Mouse (Mus musculus) neural tube, embryonic 10.5 days (tissue): Measurements from ENCODE around the gene Ankrd40.
A peak's percentile ranks its signal among the peaks of the same experiment; 100 is the strongest.

ENCODE experiments used
- DNase-seq: peaks from one replicate; pipeline ENCODE4 v3.0.0-alpha.2; 2017; ENCODE audit warnings: low spot score; ENCODE audit errors: extremely low spot score

Gene Ankrd40

GRCm38 (mm10) chr11:94323271-94323925, 4.4 kb upstream of the Ankrd40 start:
- no peak for DNase-seq

- no peak for DNase-seq
Measured at GRCm38 (mm10) chr11:94324618-94325017, 3.2 kb upstream of the Ankrd40 start.

DNA sequence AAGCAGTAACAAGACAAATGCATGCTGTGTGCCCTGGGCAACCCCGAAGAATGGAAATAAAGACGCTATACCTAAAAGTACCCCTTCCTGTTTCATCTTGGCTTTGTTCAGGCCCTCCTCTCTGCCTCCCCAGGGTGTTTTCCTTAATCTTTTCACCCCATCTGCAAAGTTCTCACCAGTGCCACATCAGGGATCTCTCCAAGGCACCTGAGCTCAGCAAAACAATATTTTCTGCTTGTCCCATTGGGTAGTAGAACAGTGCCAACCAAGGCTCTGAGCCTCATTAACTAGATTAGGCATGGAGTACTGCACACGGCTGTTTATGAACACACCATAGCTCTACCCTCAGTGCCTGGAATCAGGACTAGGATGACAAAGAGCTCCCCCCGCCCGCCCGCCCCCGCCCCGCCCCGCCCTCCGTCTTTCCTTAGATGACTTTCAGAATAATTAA, 815 bp upstream of the Ankrd40 start:
- DNase-seq = peak; percentile 52

GRCm38 (mm10) chr11:94328644-94329025, 834 bp downstream of the Ankrd40 start:
- DNase-seq = no peak

DNA sequence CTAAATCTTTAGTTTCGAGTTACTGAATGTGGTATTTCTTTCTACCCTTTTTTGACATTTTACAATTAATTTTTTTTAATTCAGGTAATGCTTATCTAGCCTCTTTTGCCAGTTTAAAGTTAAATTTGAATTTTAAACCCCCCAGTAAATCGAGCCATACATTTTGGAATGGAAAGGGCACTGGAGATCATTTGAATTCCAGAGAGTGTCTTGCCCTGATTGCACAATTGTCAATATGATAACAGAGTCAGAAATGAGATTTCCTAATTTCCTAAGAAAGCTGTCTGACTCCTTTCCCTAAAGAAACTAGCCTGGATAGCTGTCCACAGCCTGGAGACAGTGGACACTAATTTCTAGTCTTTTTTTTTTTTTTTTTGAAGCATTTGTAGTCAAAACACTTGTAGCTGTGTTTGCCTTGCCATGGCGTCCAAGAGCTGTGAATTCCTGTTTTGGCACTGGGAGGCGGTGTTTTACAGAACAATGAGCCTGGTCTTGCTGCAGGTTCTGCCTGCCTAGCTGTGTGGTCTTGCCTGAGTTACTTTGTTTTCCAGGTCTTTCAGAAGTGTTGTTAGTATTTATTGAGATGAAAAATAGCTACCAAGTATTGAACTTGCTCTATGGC, 1.6 kb downstream of the Ankrd40 start:
- DNase-seq = no peak

GRCm38 (mm10) chr11:94330211-94330610, 2.4 kb downstream of the Ankrd40 start:
- DNase-seq = no peak

- DNase-seq = no peak
Measured at GRCm38 (mm10) chr11:94332726-94333125, 4.9 kb downstream of the Ankrd40 start.

GRCm38 (mm10) chr11:94334386-94334968, 6.7 kb downstream of the Ankrd40 start:
- DNase-seq = no peak

- DNase-seq = no peak
Measured at GRCm38 (mm10) chr11:94336551-94336950, 8.8 kb downstream of the Ankrd40 start.

DNA sequence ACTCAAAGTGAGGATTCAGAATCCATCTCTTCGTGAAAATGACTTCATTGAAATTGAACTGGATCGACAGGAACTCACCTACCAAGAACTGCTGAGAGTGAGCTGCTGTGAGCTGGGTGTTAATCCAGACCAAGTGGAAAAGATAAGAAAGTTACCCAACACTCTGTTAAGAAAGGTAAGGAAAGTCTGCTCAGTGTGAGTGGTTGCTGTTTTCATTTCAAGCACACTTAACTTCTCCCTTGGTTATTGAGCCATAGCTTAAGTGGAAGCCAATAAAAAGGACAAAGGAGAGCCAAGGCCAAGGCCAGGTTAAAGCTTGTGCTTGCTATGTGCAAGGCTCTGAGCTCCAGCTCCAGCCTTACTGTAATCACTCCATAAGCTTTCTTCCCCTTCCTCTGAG, 10.5 kb downstream of the Ankrd40 start:
- DNase-seq = no peak

- peak; percentile 49 for DNase-seq
Measured at GRCm38 (mm10) chr11:94339732-94340585, 12.2 kb downstream of the Ankrd40 start.

DNA sequence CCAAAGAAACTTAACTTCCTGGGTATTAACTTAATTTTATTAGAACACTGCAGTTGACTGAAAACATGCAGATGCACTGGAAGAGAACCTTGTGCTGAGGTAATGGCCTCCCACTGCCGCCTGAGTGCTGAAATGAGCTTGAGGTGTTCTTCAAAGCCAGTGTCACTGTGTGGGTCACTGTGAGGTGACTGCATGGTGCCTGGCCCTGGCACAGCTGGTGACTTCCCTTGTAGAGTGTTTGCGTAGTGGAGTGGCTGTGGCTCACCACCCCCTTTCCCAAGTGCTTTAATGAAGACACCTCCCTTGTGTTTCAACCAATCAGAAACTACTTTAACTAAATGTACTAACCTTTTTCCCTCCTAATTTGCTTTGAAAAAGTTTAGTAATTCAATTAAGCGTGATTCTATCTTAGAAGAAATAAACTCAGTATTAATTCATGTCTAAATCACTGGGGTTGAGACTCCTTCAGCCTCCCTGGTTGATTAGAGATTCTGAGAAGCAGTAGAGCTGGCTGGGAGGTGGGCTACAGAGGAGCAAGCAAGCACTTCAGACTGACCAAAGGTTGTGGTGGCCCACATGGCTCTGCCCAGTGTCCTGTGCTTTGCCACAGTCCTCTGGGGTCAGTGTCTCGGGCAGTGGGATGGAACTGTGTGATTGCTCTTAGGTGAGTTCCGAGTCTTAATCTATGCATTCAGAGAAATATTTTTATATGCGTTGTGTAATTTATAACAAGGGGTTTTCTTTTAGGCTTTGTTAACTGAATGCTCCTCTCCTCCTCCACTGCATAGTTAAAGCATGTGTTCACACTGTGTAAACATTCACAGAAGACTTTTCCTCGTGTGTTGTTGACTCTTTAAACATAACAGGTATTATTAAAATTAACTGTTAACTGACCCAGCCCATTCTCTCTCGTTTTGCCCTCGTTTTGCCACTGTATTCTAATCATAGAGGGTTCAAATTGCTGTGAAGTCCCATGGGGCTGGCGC, 13.4 kb downstream of the Ankrd40 start:
- DNase-seq = no peak

- DNase-seq = no peak
Measured at GRCm38 (mm10) chr11:94342114-94342905, 14.5 kb downstream of the Ankrd40 start.

DNA sequence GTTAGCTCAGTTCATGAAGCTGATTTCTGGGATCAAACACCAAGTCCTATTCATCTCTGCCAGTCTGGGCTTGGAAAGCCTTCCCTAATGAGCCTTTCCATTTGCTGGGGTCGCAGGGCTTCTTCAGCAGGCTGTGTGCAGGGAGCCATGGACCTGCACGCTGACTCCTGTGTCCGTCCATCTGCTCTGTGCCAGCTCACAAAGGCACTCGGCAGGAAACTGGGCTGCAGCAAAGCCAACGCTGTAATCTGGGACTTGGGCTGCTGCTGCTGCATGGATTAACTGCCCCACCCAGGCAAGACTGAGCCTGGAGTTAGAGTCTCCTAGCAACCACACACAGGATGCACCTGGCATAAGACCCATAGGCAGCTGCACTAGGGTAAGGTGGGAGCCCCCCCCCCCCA, 16.2 kb downstream of the Ankrd40 start:
- DNase-seq = no peak

DNA sequence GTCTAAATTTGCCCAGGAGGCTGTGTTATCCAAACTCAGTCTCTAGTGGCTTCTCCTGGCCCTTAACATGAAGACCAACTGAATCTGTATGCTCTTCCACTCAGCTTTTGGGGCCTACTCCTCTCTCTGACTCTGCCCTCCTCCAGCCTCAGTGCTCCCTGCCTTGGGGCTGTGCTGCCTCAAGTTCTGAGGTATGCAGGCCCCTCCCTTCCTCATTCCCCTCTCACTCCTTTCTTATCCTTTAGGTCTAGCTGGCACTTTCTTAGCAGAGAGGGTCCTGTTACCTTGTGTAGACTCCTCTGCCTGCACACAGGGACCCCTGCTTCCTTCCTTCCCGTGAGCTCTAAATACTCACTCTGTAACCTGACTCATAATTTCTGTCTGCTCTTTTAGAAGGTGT, 16.7 kb downstream of the Ankrd40 start:
- DNase-seq = no peak

DNA sequence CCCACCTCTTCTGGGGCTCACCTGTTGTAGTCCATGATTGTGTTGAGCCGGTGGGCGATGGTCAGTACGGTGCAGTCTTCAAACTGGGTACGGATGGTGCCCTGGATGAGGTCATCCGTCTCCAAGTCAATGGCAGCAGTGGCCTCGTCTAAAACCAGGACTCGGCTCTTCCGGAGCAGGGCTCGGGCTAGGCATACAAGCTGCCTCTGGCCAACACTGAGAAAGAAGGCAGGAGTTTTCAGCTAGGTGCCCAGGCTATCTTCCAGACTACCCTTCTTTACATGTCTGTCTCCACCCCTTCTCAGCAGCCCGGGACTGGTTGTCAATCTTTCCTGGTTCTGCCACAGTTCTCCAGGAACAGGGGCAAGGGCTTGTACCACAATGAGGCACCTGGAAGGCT, 18.1 kb downstream of the Ankrd40 start:
- no peak for DNase-seq

GRCm38 (mm10) chr11:94346611-94347010, 18.8 kb downstream of the Ankrd40 start:
- no peak for DNase-seq

GRCm38 (mm10) chr11:94347063-94347575, 19.3 kb downstream of the Ankrd40 start:
- DNase-seq = no peak

GRCm38 (mm10) chr11:94349839-94350238, 22.0 kb downstream of the Ankrd40 start:
- no peak for DNase-seq

- no peak for DNase-seq
Measured at GRCm38 (mm10) chr11:94350337-94350736, 22.5 kb downstream of the Ankrd40 start.
